Mouse (Mus musculus): ENCODE results near the gene Nsd1. TPM values are rescaled to one million over a fixed set of nuclear protein-coding genes. Genes with fewer than 3 reads are reported as not detected.
A peak's percentile ranks its signal among the peaks of the same experiment; 100 is the strongest.
"Not testable (repeated sequence)": the region's sequence is repeated elsewhere in the genome, so short reads cannot be mapped to it uniquely, and the experiment has no call there.

Gene Nsd1
- polyA plus RNA-seq, 1 experiment: 41.3 TPM

DNA sequence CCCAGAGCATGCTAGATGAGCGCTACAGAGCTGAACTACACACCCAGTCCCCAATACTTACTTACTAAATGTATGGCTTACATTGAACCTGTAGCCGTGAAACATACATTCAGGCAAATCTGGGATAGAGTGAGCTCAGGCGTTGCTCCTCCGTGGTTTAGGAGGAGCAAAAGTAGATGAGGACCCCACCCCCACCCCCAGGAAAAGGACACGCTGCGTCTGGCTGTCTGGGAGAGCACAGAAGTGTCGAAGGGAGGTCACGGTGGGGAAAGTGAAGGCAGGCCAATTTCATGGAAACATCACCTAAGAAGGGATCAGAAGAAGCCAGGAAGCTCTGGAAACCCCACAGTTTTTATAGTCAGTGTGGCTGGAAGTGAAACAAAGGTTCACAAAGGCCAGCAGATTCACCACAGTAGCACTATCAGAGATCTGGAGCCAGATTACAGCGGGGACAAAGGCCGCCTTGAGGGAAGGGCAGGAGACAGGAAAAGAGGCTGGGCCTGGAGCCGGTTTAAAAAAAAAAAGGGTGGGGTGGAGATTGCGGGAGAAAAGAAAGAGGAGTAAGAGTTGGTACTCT, 20.0 kb upstream of the Nsd1 start:
- DNase-seq (ENCODE audit: extremely low spot score in 1 of 2, low spot score in 1 of 2): no peak

DNA sequence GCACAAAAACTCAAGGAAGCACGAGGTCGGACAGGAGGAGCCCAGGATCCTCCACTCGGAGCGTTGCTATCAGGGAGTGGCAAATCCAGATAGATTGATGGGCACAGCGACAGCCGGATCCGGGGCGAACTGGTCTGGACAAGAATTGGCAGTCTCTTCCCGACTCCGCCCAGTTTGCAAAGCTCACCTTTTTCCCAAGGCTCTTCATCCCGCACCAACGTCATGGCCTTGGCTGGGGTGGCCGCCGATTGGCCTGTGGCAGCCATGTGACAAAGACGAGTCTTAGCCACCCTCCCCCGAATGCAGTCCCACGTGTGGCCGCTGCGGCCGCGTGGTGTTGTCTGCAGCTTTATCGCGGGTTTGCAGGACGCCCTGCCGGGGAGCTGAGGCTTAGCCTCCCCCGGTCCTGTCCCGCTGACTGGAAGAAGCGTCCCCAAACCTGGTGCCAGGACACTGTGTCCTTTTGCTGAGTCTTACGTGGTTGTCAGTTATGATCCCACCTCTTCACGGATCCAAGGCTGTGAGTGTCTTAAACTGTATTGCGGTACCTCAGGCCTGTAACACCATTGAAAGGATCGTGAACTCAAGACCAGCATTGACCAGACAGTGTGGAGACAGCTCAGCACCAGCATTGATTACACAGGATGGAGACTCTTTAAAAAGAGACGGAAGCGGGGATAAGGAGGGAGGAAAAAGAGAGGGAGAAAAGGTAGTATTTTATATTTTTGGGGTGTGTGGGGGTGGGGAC, 19.3 kb upstream of the Nsd1 start:
- DNase-seq (ENCODE audit: extremely low spot score in 1 of 2, low spot score in 1 of 2): peak; percentile 93 to 95

DNA sequence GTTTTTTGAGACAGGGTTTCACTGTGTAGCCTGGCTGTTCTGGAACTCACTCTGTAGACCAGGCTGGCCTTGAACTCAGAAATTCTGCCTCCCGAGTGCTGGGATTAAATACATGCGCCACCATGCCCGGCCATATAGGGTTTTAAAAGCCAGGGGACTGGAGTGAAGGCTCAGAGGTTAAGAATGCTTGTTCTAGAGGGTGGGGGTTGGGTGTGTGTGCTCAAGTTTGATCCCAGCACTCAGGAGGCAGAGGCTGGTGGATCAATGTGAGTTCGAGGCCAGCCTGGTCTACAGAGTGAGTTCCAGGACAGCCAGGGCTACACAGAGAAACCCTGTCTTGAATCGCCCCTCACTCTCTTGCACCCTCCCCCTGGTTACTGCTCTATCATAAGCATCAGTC, 18.0 kb upstream of the Nsd1 start:
- DNase-seq (ENCODE audit: extremely low spot score in 1 of 2, low spot score in 1 of 2): no peak

- not testable (repeated sequence) for DNase-seq (ENCODE audit: extremely low spot score in 1 of 2, low spot score in 1 of 2)
Observed at GRCm38 (mm10) chr13:55202758-55203157, 6.8 kb upstream of the Nsd1 start.

- no peak for DNase-seq (ENCODE audit: extremely low spot score in 1 of 2, low spot score in 1 of 2)
Observed at GRCm38 (mm10) chr13:55203740-55204139, 5.8 kb upstream of the Nsd1 start.

DNA sequence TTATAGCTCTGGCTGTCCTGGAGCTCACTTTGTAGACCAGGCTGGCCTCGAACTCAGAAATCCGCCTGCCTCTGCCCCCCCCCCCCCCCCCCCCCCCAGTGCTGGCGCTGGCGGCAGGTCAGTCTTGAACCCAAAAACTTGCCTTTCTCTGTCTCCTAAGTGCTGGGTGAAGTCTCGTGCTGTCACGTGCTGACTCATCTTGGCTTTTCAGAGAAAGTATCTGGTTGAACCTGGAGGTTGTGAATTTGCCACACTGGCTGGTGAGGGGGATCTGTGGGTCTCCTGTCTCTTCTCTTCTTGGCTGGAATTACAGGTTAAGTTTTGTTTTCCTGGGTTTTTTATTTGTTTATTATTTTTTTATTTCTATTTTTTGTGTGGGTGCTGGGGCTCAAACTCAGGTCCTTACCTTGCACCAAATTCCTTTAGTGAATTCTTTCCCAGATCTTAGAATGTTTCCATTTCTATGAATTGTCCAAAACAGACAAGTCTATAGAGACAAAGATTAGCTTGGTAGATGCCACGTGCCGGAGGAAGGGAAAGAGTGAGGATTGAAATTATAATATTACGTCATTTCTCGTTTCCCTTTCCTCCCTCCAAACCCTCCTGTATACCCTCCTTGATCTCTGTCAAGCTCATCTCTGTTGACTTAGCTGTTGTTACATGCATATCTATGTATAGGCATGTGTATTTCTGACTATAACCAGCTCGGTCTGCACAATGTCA, 4.8 kb upstream of the Nsd1 start:
- DNase-seq (ENCODE audit: extremely low spot score in 1 of 2, low spot score in 1 of 2): no peak

DNA sequence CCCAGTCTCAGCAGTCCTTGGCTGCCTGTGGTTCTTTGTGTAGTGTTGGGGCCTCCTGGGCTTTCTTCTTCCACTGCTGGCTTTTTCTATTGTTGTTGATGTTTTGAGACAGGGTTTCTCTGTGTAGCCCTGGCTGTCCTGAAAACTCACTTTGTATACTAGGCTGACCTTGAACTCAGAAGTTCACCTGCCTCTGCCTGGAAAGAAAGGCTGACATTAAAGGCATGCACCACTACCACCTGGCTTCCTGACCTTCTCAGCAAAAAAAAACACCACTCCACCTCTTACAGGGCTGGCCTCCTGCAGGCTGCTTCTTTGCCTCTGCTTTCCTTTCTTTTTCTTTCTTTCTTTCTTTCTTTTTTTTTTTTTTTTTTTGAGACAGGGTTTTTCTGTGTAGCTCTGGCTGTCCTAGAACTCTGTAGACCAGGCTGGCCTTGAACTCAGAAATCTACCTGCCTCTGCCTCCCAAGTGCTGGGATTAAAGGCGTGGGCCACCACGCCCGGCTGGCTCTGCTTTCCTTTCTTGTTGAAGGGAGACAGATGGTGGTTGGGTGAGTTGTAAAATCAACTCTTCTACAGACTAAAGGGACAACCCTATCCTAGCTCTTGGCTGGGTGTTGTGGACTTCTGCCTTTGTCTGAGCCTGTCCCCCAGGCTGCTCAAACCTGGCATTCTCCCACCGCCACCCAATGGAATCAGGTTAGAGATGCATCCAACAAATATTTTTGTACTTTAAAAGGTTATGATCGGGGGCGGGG, 4.0 kb upstream of the Nsd1 start:
- DNase-seq (ENCODE audit: extremely low spot score in 1 of 2, low spot score in 1 of 2): no peak

- no peak for DNase-seq (ENCODE audit: extremely low spot score in 1 of 2, low spot score in 1 of 2)
Observed at GRCm38 (mm10) chr13:55208837-55209648, 539 bp upstream of the Nsd1 start.

- DNase-seq (ENCODE audit: extremely low spot score in 1 of 2, low spot score in 1 of 2): peak in 1 of 2 experiments; percentile 28
Observed at GRCm38 (mm10) chr13:55210193-55210970, 800 bp downstream of the Nsd1 start.

DNA sequence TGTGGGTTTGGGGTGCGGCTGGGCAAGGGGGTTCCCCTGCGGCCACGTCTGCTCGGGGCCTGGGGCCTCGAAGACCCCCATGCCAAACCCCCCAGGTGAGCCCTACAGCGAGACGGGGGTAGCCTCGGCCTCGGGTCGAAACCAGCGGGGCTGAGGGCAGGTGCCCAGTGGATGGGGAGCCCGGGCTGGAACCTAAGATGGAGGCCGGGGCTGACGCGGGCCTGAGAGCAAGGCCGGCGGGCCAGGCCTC, 1.3 kb downstream of the Nsd1 start:
- no peak for DNase-seq (ENCODE audit: extremely low spot score in 1 of 2, low spot score in 1 of 2)

GRCm38 (mm10) chr13:55211221-55212010, 1.8 kb downstream of the Nsd1 start:
- peak; percentile 34 to 65 for DNase-seq (ENCODE audit: extremely low spot score in 1 of 2, low spot score in 1 of 2)

DNA sequence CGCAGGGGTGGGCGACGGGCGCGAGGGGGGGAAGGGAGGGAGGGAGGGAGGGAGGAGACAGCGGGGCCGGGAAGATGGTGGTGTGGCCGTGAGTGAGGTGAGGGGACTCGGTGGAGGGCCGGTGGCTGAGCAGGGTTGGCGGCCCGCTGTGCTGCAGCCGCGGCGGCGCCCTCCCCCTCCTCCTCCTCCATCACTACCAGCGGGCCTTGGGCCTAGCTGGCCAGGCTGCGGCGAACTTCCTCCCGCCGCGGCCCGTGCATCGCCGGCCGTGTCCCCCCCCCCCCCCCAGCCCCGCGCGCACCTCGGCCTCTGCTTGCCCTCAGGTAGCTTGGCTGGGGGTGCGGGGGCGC, 2.4 kb downstream of the Nsd1 start:
- DNase-seq (ENCODE audit: extremely low spot score in 1 of 2, low spot score in 1 of 2): peak in 1 of 2 experiments; percentile 45

- peak in 1 of 2 experiments; percentile 52 for DNase-seq (ENCODE audit: extremely low spot score in 1 of 2, low spot score in 1 of 2)
Observed at GRCm38 (mm10) chr13:55212361-55213137, 3.0 kb downstream of the Nsd1 start.

GRCm38 (mm10) chr13:55213138-55213806, 3.7 kb downstream of the Nsd1 start:
- no peak for DNase-seq (ENCODE audit: extremely low spot score in 1 of 2, low spot score in 1 of 2)

- no peak for DNase-seq (ENCODE audit: extremely low spot score in 1 of 2, low spot score in 1 of 2)
Observed at GRCm38 (mm10) chr13:55224364-55224763, 14.8 kb downstream of the Nsd1 start.

DNA sequence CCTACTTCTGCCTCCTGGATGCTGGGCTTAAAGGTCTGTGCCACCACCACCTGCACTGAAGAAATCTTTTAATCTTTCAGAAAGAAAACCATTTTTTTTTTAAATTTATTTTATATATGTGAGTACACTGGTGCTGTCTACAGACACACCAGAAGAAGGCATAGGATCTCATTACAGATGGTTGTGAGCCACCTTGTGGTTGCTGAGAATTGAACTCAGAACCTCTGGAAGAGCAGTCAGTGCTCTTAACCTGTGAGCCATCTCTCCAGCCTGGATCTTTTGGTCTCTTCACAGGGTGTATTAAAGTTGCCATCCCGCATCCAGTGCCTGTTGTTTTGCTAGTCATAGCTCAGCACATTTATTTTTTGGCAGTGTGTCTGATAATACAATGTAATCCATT, 21.1 kb downstream of the Nsd1 start:
- no peak for DNase-seq (ENCODE audit: extremely low spot score in 1 of 2, low spot score in 1 of 2)

DNA sequence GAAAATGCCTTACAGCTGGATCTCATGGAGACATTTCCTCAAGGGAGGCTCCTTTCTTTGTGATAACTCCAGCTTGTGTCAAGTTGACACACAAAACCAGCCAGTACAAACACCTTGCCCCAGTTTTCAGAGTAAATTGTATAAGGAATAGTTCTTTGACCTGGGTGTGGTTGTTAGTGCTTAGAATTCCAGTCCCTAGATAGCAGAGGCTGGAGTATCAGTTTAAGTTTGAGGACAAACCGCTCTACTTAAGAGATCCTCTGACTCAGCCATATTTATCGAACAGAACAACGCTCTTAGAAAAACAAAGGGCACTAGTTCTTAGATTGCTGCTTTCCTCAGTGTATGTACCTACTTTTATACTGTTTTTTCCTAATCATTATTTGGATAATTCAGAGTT, 33.6 kb downstream of the Nsd1 start:
- no peak for DNase-seq (ENCODE audit: extremely low spot score in 1 of 2, low spot score in 1 of 2)
